Mouse (Mus musculus): Measurements from ENCODE around the gene Lcn11. TPM values are rescaled to one million over a fixed set of nuclear protein-coding genes. Genes with fewer than 3 reads are reported as not detected.

Lcn11 gene
- polyA plus RNA-seq, 1 experiment from 2014 or later = not detected

Other genes with a start within 250 kb of the Lcn11 start
- gene Traf2, start 230.1 kb upstream of the Lcn11 start, polyA plus RNA-seq (2015; fragmentation: Nextera tagmentation; extraction: Ambion mirVana) = 19.2 and 20.8 TPM in 2 replicates
- gene Edf1, start 219.2 kb upstream of the Lcn11 start, polyA plus RNA-seq (2015; fragmentation: Nextera tagmentation; extraction: Ambion mirVana) = 426 and 453 TPM in 2 replicates
- gene Mamdc4, start 202.2 kb upstream of the Lcn11 start, polyA plus RNA-seq (2015; fragmentation: Nextera tagmentation; extraction: Ambion mirVana) = 2.5 and 3.4 TPM in 2 replicates
- 180 and 188 TPM in 2 replicates for gene Phpt1, start 201.8 kb upstream of the Lcn11 start, polyA plus RNA-seq (2015; fragmentation: Nextera tagmentation; extraction: Ambion mirVana)
- gene Ajm1, start 195.3 kb upstream of the Lcn11 start, polyA plus RNA-seq (2015; fragmentation: Nextera tagmentation; extraction: Ambion mirVana) = 7.1 and 8.4 TPM in 2 replicates
- 65.7 and 74.3 TPM in 2 replicates for gene Rabl6, start 168.5 kb upstream of the Lcn11 start, polyA plus RNA-seq (2015; fragmentation: Nextera tagmentation; extraction: Ambion mirVana)
- gene Ccdc183, start 159.3 kb upstream of the Lcn11 start, polyA plus RNA-seq (2015; fragmentation: Nextera tagmentation; extraction: Ambion mirVana) = 0.12 and 0.17 TPM in 2 replicates
- gene Tmem141, start 155.0 kb upstream of the Lcn11 start, polyA plus RNA-seq (2015; fragmentation: Nextera tagmentation; extraction: Ambion mirVana) = 37.7 and 41.2 TPM in 2 replicates
- gene Fcna, start 149.0 kb upstream of the Lcn11 start, polyA plus RNA-seq (2015; fragmentation: Nextera tagmentation; extraction: Ambion mirVana) = 2.7 and 3.1 TPM in 2 replicates
- gene Lcn8, start 123.9 kb upstream of the Lcn11 start, polyA plus RNA-seq (2015; fragmentation: Nextera tagmentation; extraction: Ambion mirVana) = not detected in 2 replicates
- not detected in 2 replicates for gene Lcn5, start 119.1 kb upstream of the Lcn11 start, polyA plus RNA-seq (2015; fragmentation: Nextera tagmentation; extraction: Ambion mirVana)
- gene Lcn6, start 100.2 kb upstream of the Lcn11 start, polyA plus RNA-seq (2015; fragmentation: Nextera tagmentation; extraction: Ambion mirVana) = not detected in 2 replicates
- not detected in 2 replicates for gene Lcn10, start 94.3 kb upstream of the Lcn11 start, polyA plus RNA-seq (2015; fragmentation: Nextera tagmentation; extraction: Ambion mirVana)
- gene Obp2a, start 77.0 kb upstream of the Lcn11 start, polyA plus RNA-seq (2015; fragmentation: Nextera tagmentation; extraction: Ambion mirVana) = not detected in 2 replicates
- gene Bmyc, start 70.3 kb upstream of the Lcn11 start, polyA plus RNA-seq (2015; fragmentation: Nextera tagmentation; extraction: Ambion mirVana) = 113 and 121 TPM in 2 replicates
- not detected in 2 replicates for gene Obp2b, start 40.0 kb upstream of the Lcn11 start, polyA plus RNA-seq (2015; fragmentation: Nextera tagmentation; extraction: Ambion mirVana)
- gene Lcn3, start 11.4 kb upstream of the Lcn11 start, polyA plus RNA-seq (2015; fragmentation: Nextera tagmentation; extraction: Ambion mirVana) = not detected in 2 replicates
- not detected in 2 replicates for gene Gm13539, start 5.2 kb downstream of the Lcn11 start, polyA plus RNA-seq (2015; fragmentation: Nextera tagmentation; extraction: Ambion mirVana)
- gene Glt6d1, start 38.8 kb downstream of the Lcn11 start, polyA plus RNA-seq (2015; fragmentation: Nextera tagmentation; extraction: Ambion mirVana) = not detected in 2 replicates
- gene Lcn9, start 46.1 kb downstream of the Lcn11 start, polyA plus RNA-seq (2015; fragmentation: Nextera tagmentation; extraction: Ambion mirVana) = not detected in 2 replicates
- gene Sohlh1, start 70.2 kb downstream of the Lcn11 start, polyA plus RNA-seq (2015; fragmentation: Nextera tagmentation; extraction: Ambion mirVana) = not detected in 2 replicates
- 10.7 and 11.3 TPM in 2 replicates for gene Kcnt1, start 86.7 kb downstream of the Lcn11 start, polyA plus RNA-seq (2015; fragmentation: Nextera tagmentation; extraction: Ambion mirVana)
- 55.6 and 61.4 TPM in 2 replicates for gene Camsap1, start 206.3 kb downstream of the Lcn11 start, polyA plus RNA-seq (2015; fragmentation: Nextera tagmentation; extraction: Ambion mirVana)
- 116 and 124 TPM in 2 replicates for gene Ubac1, start 244.7 kb downstream of the Lcn11 start, polyA plus RNA-seq (2015; fragmentation: Nextera tagmentation; extraction: Ambion mirVana)

All from neural tube, embryonic 13.5 days (tissue).